ENCODE assay signal across 28 mouse cellular contexts in genomic region chr8:128498836-128499235, GRCm38 (mm10).
"Had no signal": no experiment of that assay in that cellular context is flagged by ENCODE, and none has a peak within 500 bp of the region (broad histone marks: within the 10 kb centered on the region; RNA-seq: fewer than 3 reads in every experiment).

No protein-coding gene starts in this region.

- H3K4me2 ChIP-seq: embryonic facial prominence, embryonic 12.5 days; embryonic facial prominence, embryonic 13.5 days; embryonic facial prominence, embryonic 15.5 days; forebrain, embryonic 12.5 days; forebrain, embryonic 13.5 days; forebrain, embryonic 15.5 days had no signal

- ATAC-seq: forebrain, embryonic 13.5 days; forebrain, embryonic 14.5 days; forebrain, embryonic 15.5 days; forebrain, embryonic 16.5 days; forebrain, postnatal 0 days had no signal

- H3K4me3 ChIP-seq: embryonic facial prominence, embryonic 10.5 days; embryonic facial prominence, embryonic 12.5 days; embryonic facial prominence, embryonic 13.5 days; embryonic facial prominence, embryonic 15.5 days; erythroblast, embryonic 14.5 days; forebrain, embryonic 10.5 days; forebrain, embryonic 12.5 days; forebrain, embryonic 13.5 days; forebrain, embryonic 15.5 days; gastrocnemius, adult 2 months; heart, adult 2 months had no signal

- H3K27ac ChIP-seq: embryonic facial prominence, embryonic 10.5 days; embryonic facial prominence, embryonic 12.5 days; embryonic facial prominence, embryonic 13.5 days; embryonic facial prominence, embryonic 15.5 days; forebrain, embryonic 10.5 days; forebrain, embryonic 12.5 days; forebrain, embryonic 13.5 days; forebrain, embryonic 15.5 days; gastrocnemius, adult 2 months; heart, adult 2 months had no signal

- H3K9ac ChIP-seq: embryonic facial prominence, embryonic 12.5 days; embryonic facial prominence, embryonic 13.5 days; embryonic facial prominence, embryonic 15.5 days; forebrain, embryonic 12.5 days; forebrain, embryonic 13.5 days; forebrain, embryonic 15.5 days; forebrain, postnatal 0 days had no signal

- H3K36me3 ChIP-seq: embryonic facial prominence, embryonic 12.5 days; forebrain, embryonic 10.5 days had no signal

- DNase-seq: cerebellum, adult 2 months; cerebellum, adult 8-10 months; cerebellum, adult 9-10 months; cerebellum, adult 9-11 months; cerebellum, postnatal 10 days; cerebellum, postnatal 14 days; cerebellum, postnatal 25 days; cerebellum, postnatal 36 days; embryo, embryonic 11 days; forebrain, postnatal 0 days; gastrocnemius, adult 2 months; gastrocnemius, postnatal 10 days; gastrocnemius, postnatal 14 days; gastrocnemius, postnatal 25 days; gastrocnemius, postnatal 36 days; heart, adult 18-20 months; heart, adult 2 months had no signal

- H3K9me3 ChIP-seq: embryonic facial prominence, embryonic 10.5 days; embryonic facial prominence, embryonic 12.5 days; embryonic facial prominence, embryonic 13.5 days; embryonic facial prominence, embryonic 15.5 days; forebrain, embryonic 10.5 days; forebrain, embryonic 12.5 days; forebrain, embryonic 13.5 days; forebrain, embryonic 15.5 days had no signal

- H3K27me3 ChIP-seq: embryonic facial prominence, embryonic 12.5 days; embryonic facial prominence, embryonic 13.5 days; embryonic facial prominence, embryonic 15.5 days; forebrain, embryonic 13.5 days; forebrain, embryonic 15.5 days had no signal

- H3K4me1 ChIP-seq: embryonic facial prominence, embryonic 10.5 days; embryonic facial prominence, embryonic 12.5 days; embryonic facial prominence, embryonic 13.5 days; embryonic facial prominence, embryonic 15.5 days; forebrain, embryonic 12.5 days had no signal
